Mouse (Mus musculus): Measurements from ENCODE around the gene Zc3h7b.
A peak's percentile ranks its signal among the peaks of the same experiment; 100 is the strongest.
"Not testable (repeated sequence)": the region's sequence is repeated elsewhere in the genome, so short reads cannot be mapped to it uniquely, and the experiment has no call there.

Zc3h7b gene

GRCm38 (mm10) chr15:81739924-81740323 lies 4.9 kb upstream of the Zc3h7b start:
- DNase-seq: peak; percentile 48

DNA sequence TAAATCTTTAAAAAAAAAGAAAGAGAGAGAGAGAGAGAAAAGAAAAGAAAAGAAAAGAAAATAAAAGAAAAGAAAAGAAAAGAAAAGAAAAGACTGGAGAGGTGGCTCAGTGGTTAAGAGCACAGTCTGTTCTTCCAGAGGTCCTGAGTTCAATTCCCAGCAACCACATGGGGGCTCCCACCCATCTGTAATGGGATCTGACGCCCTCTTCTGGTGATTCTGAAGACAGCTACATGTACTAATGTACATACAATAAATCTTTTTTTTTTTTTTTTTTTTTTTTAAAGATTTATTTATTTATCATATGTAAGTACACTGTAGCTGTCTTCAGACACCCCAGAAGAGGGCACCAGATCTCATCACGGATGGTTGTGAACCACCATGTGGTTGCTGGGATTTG lies 2.5 kb upstream of the Zc3h7b start:
- not testable (repeated sequence) for DNase-seq

GRCm38 (mm10) chr15:81745601-81746114 lies 801 bp downstream of the Zc3h7b start:
- DNase-seq: peak; percentile 86

- peak; percentile 42 for DNase-seq
These were observed 4.9 kb downstream of the Zc3h7b start for GRCm38 (mm10) chr15:81749742-81750141.

DNA sequence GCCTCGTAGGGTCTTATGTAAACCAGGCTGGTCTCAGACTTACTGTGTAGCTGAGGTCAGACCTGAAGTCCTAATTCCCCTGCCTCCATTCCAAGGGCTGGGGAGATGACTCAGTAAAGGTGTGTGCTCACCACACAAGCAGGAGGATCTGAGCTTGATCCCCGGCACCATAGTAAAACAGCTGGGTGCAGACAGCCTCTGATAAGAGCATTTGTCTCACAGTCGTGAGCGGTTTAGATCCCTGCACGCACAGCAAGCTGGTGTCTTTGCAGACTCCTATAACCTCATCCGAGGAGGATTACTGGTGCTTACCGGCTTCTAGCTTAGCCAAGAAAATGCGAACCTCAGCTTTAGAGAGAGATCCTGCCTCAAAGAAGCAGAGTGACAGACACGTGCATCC lies 8.8 kb downstream of the Zc3h7b start:
- no peak for DNase-seq

DNA sequence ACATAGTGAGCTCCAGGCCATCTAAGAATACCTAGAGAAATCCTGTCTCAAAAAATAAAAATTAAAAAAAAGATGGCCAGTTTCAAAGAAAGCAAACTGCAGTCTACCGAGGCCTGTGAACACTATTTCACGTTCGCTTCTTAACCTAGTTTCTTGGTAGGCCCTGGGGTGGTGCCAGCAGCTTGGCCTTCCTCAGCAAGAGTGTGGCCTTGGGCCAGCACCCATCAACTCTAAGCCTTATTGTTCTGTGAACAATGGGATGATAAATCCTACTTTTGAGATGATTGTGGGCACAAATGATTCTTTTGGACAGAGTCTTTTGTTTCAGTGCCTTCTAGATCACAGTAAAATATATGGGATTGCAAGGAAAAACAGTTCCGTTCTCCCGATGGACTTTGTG lies 13.8 kb downstream of the Zc3h7b start:
- DNase-seq: no peak

DNA sequence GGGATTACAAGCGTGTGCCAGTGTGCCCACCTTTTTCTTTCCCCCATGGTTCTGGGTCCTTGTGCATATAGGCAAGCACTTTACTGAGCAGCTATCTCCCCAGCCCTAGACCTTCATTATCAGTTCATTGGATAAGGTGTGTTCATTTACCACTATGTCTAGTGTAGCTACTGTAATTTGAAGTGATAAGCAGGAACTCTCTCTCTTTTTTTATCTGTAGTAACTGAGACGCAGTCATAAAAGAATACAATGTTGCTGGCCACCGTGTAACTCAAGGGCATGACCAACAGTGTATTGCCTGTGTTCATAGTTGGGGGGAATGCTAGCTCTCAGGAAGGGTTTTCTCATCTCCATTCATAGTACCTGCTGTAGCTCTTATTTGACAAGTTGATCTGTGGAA lies 14.7 kb downstream of the Zc3h7b start:
- no peak for DNase-seq

GRCm38 (mm10) chr15:81760361-81761079 lies 15.7 kb downstream of the Zc3h7b start:
- DNase-seq: no peak

DNA sequence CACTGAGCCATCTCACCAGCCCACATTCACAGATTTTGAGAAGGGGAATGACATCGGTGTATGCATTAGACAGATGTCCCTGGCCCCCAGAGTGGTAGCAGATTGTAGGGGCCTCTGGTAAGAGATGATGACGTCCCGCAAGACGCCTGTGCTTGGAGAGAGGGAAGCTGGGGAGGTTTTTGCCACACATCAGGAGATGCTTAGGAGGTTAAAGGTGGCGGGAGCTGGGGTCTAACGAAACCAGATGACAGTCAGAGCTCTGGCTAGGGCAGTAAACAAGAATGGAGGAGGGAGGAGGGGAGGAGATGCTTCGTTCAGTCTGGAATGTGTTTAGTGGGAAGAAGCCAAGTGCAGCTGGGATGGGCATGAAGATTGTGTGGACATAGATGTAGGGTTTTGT lies 16.5 kb downstream of the Zc3h7b start:
- peak; percentile 39 for DNase-seq

DNA sequence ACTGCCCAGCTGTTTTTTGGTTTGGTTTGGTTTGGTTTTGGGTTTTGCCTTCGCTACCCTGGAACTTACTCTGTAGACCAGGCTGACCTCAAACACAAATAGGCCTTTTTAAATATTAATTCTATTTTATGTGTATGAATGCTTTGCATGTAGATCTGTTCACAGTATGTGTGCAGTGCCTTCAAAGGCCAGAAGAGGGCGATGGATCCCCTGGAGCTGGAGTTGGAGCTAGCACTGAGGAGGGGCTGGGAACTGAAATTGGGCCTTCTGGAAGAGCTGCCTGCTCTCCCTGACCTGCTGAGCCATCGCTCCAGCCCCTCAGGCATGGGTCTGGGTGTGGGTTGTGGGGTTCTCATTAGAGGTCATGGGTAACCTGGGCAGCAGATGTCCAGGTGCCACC lies 17.1 kb downstream of the Zc3h7b start:
- no peak for DNase-seq

DNA sequence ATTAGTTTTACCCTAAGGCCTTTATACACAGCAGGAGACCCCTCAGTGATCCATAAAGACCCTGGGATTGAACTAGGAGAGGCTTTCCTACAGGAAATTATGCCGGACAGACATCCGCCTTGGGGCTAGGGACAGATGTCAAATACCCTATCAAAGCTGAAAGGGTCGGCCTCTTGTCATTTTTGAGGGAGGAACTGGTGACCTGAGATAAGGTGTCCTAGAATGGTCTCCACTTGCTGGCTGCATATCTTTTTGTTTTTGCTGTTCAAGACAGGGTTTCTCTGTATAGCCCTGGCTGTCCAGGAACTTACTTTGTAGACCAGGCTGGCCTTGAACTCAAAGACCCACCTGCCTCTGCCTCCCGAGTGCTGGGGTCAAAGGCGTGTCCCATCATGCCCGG lies 19.7 kb downstream of the Zc3h7b start:
- no peak for DNase-seq

- no peak for DNase-seq
These were observed 20.8 kb downstream of the Zc3h7b start for GRCm38 (mm10) chr15:81765651-81766050.

DNA sequence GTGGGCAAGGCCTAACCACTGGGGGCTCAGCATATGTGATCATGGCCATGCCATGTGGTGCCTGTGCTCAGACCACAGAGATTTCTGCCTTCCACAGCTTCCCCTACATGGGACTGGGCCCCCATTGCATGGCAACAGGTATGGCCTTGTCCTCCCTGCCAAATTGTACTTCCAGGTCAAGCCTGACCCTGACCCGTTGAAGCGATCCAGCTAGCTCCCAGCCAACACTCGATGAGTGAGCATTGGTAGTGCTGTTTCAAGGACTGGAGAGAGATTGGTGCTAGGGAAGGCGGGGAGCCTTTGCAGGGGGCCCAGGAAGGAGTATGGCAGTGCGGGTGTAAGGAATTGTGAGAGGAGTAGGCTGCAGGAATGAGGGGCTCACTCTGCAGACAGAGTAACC lies 21.6 kb downstream of the Zc3h7b start:
- DNase-seq: no peak

GRCm38 (mm10) chr15:81769037-81769436 lies 24.2 kb downstream of the Zc3h7b start:
- DNase-seq: peak; percentile 41

GRCm38 (mm10) chr15:81772431-81773120 lies 27.7 kb downstream of the Zc3h7b start:
- peak; percentile 43 for DNase-seq

DNA sequence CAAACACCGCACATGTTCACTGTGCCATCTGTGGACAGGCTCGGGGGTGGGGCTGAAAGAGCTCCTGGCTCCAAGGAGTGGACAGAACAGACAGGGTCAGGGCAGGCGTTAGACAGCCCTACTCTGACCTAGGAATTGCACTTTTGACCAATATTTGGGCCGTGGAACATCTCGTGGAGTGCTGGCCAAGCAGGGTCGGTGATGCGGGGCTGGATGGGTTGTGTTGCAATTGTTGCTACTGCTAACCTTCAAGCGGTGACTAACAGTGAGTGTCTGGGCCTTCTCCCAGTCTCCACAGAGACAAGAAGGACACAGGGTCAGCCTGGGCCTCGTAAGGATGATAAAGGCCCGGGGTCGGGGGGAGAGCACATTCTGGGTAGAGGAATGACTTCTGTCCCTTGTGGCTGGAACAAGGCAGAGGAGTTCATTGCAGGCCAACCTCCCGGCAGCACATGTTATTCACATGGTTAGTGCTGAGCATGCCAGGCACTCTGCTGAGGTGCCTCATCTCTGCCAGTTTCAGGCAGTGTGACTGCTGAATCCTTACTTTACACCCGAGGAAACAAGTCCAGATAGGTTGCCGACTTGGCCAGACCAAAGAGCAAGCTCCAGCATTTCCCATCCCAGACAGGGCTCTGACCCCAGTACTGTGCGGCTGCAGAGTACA lies 29.8 kb downstream of the Zc3h7b start:
- no peak for DNase-seq

DNA sequence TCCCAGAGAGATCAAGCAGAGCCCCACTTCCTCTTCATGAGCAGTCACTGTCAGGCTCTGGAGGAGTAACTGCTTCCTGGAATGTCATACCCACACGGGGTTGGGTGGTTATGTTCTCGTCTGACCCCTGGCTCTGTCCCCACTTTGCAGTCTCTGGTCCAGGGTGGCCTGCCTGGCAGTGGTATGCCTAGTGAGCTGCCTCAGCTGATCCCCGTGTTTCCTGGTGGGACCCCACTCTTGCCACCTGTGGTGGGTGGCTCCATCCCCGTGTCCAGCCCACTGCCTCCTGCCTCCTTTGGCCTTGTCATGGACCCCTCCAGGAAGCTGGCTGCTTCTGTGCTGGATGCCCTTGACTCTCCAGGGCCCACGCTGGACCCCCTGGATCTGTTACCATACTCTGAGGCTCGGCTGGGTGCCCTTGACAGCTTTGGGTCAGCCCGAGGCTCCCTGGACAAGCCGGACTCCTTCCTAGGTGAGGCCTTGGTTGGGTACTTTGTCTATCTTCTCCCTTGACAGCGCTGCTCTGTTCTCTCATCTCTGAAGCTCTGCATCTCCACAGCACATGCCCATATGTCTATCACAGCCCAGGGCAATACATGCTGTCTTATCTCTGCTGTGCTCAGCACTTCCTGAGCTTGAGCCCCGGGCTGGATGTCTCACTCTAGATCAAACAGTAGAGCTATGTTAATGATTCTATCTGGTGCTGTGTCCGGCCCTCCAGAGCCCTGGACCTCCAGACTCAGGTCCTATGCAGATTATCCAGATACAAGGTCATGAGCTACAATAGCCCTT lies 32.0 kb downstream of the Zc3h7b start:
- DNase-seq: no peak

GRCm38 (mm10) chr15:81781816-81782215 lies 37.0 kb downstream of the Zc3h7b start:
- no peak for DNase-seq

GRCm38 (mm10) chr15:81784762-81785161 lies 39.9 kb downstream of the Zc3h7b start:
- DNase-seq: peak; percentile 35

- DNase-seq: no peak
These were observed 40.8 kb downstream of the Zc3h7b start for GRCm38 (mm10) chr15:81785701-81786100.

GRCm38 (mm10) chr15:81787525-81787924 lies 42.7 kb downstream of the Zc3h7b start:
- DNase-seq: no peak

DNA sequence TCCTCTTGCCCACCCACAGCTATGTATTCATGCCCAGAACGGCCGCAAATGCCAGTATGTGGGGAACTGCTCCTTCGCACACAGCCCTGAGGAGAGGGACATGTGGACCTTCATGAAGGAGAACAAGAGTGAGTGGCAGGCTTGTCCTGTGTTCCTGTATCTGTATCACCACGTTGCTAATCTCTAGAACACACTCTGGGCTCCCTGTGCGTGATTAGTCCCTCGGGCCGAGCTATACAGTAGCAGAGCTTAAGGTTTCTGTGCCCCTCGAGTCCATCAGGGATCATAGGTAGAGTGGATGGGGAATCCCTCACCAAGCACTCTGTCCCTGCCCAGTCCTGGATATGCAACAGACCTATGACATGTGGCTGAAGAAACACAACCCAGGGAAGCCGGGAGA lies 47.6 kb downstream of the Zc3h7b start:
- no peak for DNase-seq

DNA sequence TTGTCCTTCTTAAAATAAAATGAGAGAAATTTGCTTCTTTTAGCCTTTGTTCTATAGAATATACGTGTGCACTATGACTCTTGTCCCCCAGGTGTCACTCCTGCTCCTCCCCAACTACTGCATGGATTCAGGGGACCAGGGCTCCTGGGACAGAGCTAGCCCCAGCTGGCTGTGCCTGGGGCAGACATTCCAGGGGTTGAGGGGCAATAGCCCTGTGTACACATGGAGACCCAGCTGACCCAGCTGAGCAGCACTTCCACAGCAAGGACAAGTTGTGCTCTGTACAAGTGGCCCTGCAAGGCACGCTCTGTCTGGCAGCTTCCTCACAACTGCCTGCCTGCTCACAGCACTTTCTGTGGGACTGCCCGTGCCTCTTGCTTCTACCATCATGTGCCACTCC lies 51.4 kb downstream of the Zc3h7b start:
- DNase-seq: peak; percentile 20

Data from embryo, embryonic 11 days (tissue).